Mouse (Mus musculus) stomach, postnatal 0 days (tissue): ENCODE data around the gene Klhl32. TPM values are rescaled to one million over a fixed set of nuclear protein-coding genes. Genes with fewer than 3 reads are reported as not detected.
A peak's percentile ranks its signal among the peaks of the same experiment; 100 is the strongest.
"Not testable (repeated sequence)": the region's sequence is repeated elsewhere in the genome, so short reads cannot be mapped to it uniquely, and the experiment has no call there.

Experiments
- ATAC-seq: fragments of 200-750 bp; cut with Nextera tagmentation; 2 replicates; pipeline ENCODE4 v1.8.0; 2017; ENCODE audit not compliant: low FRiP score, low TSS enrichment
- DNase-seq: peaks from one replicate; pipeline ENCODE4 v3.0.0-alpha.2; 2016; ENCODE audit warnings: low spot score
- H3K27ac ChIP-seq: fragments of 300-500 bp; sonication (generic); replicated peaks from 2 replicates; pipeline ENCODE4 v1.5.1; 2014; ENCODE audit warnings: mild to moderate bottlenecking, control low read depth
- H3K27me3 ChIP-seq: fragments of 300-500 bp; sonication (generic); 2 replicates; pipeline ENCODE4 v1.6.1; 2014; ENCODE audit warnings: low read length; ENCODE audit not compliant: control insufficient read depth, insufficient read depth
- H3K36me3 ChIP-seq: fragments of 300-500 bp; sonication (generic); 2 replicates; pipeline ENCODE4 v1.6.1; 2014; ENCODE audit warnings: low read length, mixed read lengths; ENCODE audit not compliant: control insufficient read depth, insufficient read depth
- H3K4me1 ChIP-seq: fragments of 300-500 bp; sonication (generic); replicated peaks from 2 replicates; pipeline ENCODE4 v1.6.1; 2014; ENCODE audit warnings: antibody characterized with exemption; ENCODE audit not compliant: control insufficient read depth, insufficient read depth
- H3K4me2 ChIP-seq: fragments of 300-500 bp; sonication (generic); replicated peaks from 2 replicates; pipeline ENCODE4 v1.6.1; 2014; ENCODE audit warnings: low read depth, mild to moderate bottlenecking, control low read depth, moderate library complexity
- H3K4me3 ChIP-seq: fragments of 300-500 bp; sonication (generic); 2 replicates; pipeline ENCODE4 v1.5.1; 2014; ENCODE audit warnings: low read depth, low read length, control low read depth
- H3K9ac ChIP-seq: fragments of 300-500 bp; sonication (generic); 2 replicates; pipeline ENCODE4 v1.6.1; 2014; ENCODE audit warnings: mild to moderate bottlenecking, low read length, control low read depth, mixed read lengths
- H3K9me3 ChIP-seq: fragments of 300-500 bp; sonication (generic); 2 replicates; pipeline ENCODE4 v1.6.1; 2016; ENCODE audit warnings: low read length; ENCODE audit not compliant: control insufficient read depth
- CTCF ChIP-seq: IDR thresholded peaks from 2 replicates; pipeline ENCODE4 v1.5.1; 2016; ENCODE audit warnings: antibody characterized with exemption, low read depth, mild to moderate bottlenecking, moderate library complexity
- EP300 ChIP-seq: optimal IDR thresholded peaks from 2 replicates; pipeline ENCODE3; 2016; ENCODE audit warnings: antibody characterized with exemption
- WGBS: fragments of 180-500 bp; shearing (Covaris S2); extraction: QIAGEN DNeasy Blood & Tissue Kit; methylation state at CpG from one replicate; pipeline ENCODE4 v1.1.7; 2014; 5-methylcytosine and 5-hydroxymethylcytosine counted together
- polyA plus RNA-seq: library from polyadenylated mRNA; unstranded; fragments of >200 nt; fragmentation: Nextera tagmentation; extraction: Ambion mirVana; gene quantifications from 2 replicates; pipeline ENCODE4 v1.2.1, GENCODE M21; 2015

Gene Klhl32
- polyA plus RNA-seq, 1 experiment from 2014 or later = 2.4 TPM

GRCm38 (mm10) chr4:24896829-24897228 is 45.9 kb upstream of the Klhl32 start:
- H3K27ac ChIP-seq = no peak overlapping the region
- 0% methylated on average over 1 of the region's 1 CpGs for WGBS
- peak overlapping the region; percentile 61; the same call in 1 of the 2 replicates for H3K4me2 ChIP-seq
- DNase-seq (no peak), ATAC-seq (no peak)
- H3K36me3 ChIP-seq = no peaks in the 10 kb centered on the region
- no peak overlapping the region for H3K9ac ChIP-seq
- H3K9me3 ChIP-seq = no peaks in the 10 kb centered on the region
- H3K4me3 ChIP-seq = no peak overlapping the region
- no peaks in the 10 kb centered on the region for H3K27me3 ChIP-seq
- no peak for TF ChIP-seq EP300
- peak; percentile 80 for TF ChIP-seq CTCF
- H3K4me1 ChIP-seq = no peaks in the 10 kb centered on the region

- Histone ChIP-seq H3K4me3 (no peak overlapping the region), H3K4me1 (no peaks in the 10 kb centered on the region), H3K27me3 (no peaks in the 10 kb centered on the region), H3K36me3 (no peaks in the 10 kb centered on the region), H3K4me2 (no peak overlapping the region), H3K27ac (no peak overlapping the region), H3K9ac (no peak overlapping the region), H3K9me3 (no peaks in the 10 kb centered on the region)
- WGBS = 76% methylated on average over 4 of the region's 4 CpGs
- TF ChIP-seq EP300 = no peak
- no peak for TF ChIP-seq CTCF
- DNase-seq (no peak), ATAC-seq (no peak)
Observed at GRCm38 (mm10) chr4:24894625-24895024, 43.7 kb upstream of the Klhl32 start.

- DNase-seq, H3K9me3 ChIP-seq, H3K4me2 ChIP-seq, H3K9ac ChIP-seq, H3K27ac ChIP-seq, ATAC-seq, H3K4me3 ChIP-seq, H3K4me1 ChIP-seq, H3K27me3 ChIP-seq, H3K36me3 ChIP-seq: not testable (repeated sequence)
- WGBS = 84% methylated on average over 2 of the region's 2 CpGs
Observed at GRCm38 (mm10) chr4:24892293-24892692, 41.4 kb upstream of the Klhl32 start.

GRCm38 (mm10) chr4:24889386-24889785 is 38.5 kb upstream of the Klhl32 start:
- H3K27ac ChIP-seq, H3K9me3 ChIP-seq, H3K9ac ChIP-seq, H3K4me3 ChIP-seq, H3K4me2 ChIP-seq, H3K4me1 ChIP-seq, H3K27me3 ChIP-seq, ATAC-seq, H3K36me3 ChIP-seq, DNase-seq: not testable (repeated sequence)
- WGBS = 42% methylated on average over 2 of the region's 2 CpGs

GRCm38 (mm10) chr4:24869230-24869629 is 18.3 kb upstream of the Klhl32 start:
- Histone ChIP-seq H3K27me3 (no peaks in the 10 kb centered on the region), H3K9ac (no peak overlapping the region), H3K4me3 (no peak overlapping the region), H3K36me3 (no peaks in the 10 kb centered on the region), H3K27ac (no peak overlapping the region), H3K9me3 (no peaks in the 10 kb centered on the region), H3K4me1 (no peaks in the 10 kb centered on the region), H3K4me2 (no peak overlapping the region)
- WGBS = 45% methylated on average over 4 of the region's 4 CpGs
- ATAC-seq = no peak
- no peak for TF ChIP-seq EP300
- TF ChIP-seq CTCF = no peak
- no peak for DNase-seq

- Histone ChIP-seq H3K9me3 (no peaks in the 10 kb centered on the region), H3K9ac (no peak overlapping the region), H3K4me2 (no peak overlapping the region), H3K4me3 (no peak overlapping the region), H3K27me3 (no peaks in the 10 kb centered on the region), H3K27ac (no peak overlapping the region), H3K36me3 (no peaks in the 10 kb centered on the region), H3K4me1 (no peaks in the 10 kb centered on the region)
- WGBS = 34% methylated on average over 6 of the region's 6 CpGs
- DNase-seq (no peak), ATAC-seq (no peak)
- no peak for TF ChIP-seq CTCF
Observed at GRCm38 (mm10) chr4:24865691-24866090, 14.8 kb upstream of the Klhl32 start.

- H3K27ac ChIP-seq = no peak overlapping the region
- H3K4me1 ChIP-seq = no peaks in the 10 kb centered on the region
- H3K9me3 ChIP-seq = no peaks in the 10 kb centered on the region
- H3K36me3 ChIP-seq = no peaks in the 10 kb centered on the region
- no peak overlapping the region for H3K9ac ChIP-seq
- ATAC-seq (no peak), DNase-seq (no peak)
- no peak overlapping the region for H3K4me2 ChIP-seq
- WGBS = 76% methylated on average over 2 of the region's 2 CpGs
- H3K4me3 ChIP-seq = no peak overlapping the region
- H3K27me3 ChIP-seq = no peaks in the 10 kb centered on the region
- no peak for TF ChIP-seq EP300
- TF ChIP-seq CTCF = no peak
Observed at GRCm38 (mm10) chr4:24847406-24847805, 3.5 kb downstream of the Klhl32 start.
